Mouse (Mus musculus) embryo, embryonic 9.5 days (tissue): ENCODE results near the gene Kat6b.
A peak's percentile ranks its signal among the peaks of the same experiment; 100 is the strongest.
"Not testable (repeated sequence)": the region's sequence is repeated elsewhere in the genome, so short reads cannot be mapped to it uniquely, and the experiment has no call there.

ENCODE experiments used
- DNase-seq: peaks from one replicate; pipeline ENCODE4 v3.0.0-alpha.2; 2017; ENCODE audit errors: extremely low spot score

The Kat6b gene

GRCm38 (mm10) chr14:21669218-21669617 is 188.0 kb downstream of the Kat6b start:
- DNase-seq = no peak

DNA sequence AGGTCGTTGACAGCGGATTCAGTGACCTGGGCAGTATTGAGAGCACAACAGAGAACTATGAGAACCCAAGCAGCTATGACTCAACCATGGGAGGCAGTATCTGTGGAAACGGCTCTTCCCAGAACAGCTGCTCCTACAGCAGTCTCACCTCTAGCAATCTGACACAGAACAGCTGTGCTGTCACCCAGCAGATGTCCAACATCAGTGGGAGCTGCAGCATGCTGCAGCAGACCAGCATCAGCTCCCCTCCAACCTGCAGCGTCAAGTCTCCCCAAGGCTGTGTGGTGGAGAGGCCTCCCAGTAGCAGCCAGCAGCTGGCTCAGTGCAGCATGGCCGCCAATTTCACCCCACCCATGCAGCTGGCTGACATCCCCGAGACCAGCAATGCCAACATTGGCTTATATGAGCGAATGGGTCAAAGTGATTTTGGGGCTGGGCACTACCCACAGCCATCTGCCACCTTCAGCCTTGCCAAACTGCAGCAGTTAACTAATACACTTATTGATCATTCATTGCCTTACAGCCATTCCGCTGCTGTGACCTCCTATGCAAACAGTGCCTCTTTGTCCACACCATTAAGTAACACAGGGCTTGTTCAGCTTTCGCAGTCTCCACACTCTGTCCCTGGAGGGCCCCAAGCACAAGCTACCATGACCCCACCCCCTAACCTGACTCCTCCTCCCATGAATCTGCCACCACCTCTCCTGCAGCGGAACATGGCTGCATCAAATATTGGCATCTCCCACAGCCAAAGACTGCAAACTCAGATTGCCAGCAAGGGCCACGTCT is 188.6 kb downstream of the Kat6b start:
- no peak for DNase-seq

- DNase-seq = not testable (repeated sequence)
These were observed 189.3 kb downstream of the Kat6b start for GRCm38 (mm10) chr14:21670422-21671006.

GRCm38 (mm10) chr14:21673100-21673499 is 191.9 kb downstream of the Kat6b start:
- DNase-seq = no peak

DNA sequence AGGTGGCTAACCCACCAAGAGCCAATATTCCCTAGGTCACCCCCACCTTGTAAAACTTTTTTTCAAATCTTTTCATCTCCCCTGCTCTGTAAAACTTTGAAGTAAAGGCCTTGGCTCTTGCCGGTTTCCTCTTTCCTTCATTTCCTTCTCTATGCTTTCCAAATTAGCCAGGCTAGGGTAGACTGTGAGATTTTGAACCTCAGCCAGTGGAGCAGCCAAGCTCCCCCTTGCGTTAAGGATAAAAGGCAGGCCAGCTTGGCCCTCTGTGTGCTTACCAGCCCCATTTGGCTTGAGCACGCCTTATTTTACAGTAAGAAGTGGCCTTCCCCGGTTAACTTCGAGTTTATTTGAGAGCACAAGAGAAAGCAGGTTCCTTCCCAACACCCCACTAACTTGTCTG is 193.2 kb downstream of the Kat6b start:
- no peak for DNase-seq

DNA sequence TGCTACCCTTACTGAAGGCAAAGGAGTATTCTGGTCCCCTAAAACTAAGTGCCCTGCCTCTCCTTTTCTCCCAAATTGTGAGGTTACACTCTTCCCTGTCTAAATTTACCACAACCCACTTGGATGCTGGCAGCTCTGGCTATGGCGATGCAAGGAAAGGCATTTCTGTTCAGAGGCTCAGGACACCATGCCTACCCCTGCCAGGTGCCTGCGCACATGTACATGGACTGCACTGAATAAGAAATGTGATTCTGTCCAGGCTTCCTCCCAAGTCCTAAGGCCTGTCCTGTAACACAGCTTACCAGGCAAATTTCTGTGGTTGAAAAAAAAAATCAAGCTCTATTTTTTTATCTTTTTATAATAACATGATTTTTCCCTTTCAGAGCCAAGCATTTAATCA is 195.0 kb downstream of the Kat6b start:
- no peak for DNase-seq

GRCm38 (mm10) chr14:21678509-21679285 is 197.5 kb downstream of the Kat6b start:
- DNase-seq = peak; percentile 74

DNA sequence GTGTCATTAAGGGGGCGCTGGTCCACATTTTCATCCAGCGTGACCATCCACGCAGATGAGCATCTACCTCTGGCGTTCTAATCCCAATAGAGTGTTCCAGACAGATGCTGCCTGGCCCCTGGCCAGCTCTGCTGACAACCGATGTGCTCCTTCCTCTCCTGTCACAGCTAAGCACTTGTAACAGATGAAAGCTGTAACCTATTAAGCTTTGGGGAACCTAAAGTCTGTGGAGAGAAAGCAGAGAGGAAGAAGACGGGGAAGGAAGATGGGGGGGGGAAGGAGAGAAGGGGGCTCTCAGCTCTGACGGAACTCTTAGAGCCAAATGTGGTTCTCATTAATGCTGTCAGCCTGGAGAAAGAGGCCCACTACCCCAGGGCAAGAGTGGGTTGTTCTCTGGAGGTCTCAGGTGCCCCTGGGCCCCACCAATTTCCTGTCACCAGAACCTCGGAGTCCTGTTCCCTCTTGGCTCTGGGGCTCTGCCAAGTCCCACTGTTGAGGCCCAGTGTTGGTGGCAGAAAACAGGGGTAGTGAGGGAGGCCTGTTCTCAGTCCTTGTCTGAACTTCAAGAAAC is 198.5 kb downstream of the Kat6b start:
- peak; percentile 54 for DNase-seq

GRCm38 (mm10) chr14:21682681-21683129 is 201.5 kb downstream of the Kat6b start:
- DNase-seq = peak; percentile 89

- no peak for DNase-seq
These were observed 202.6 kb downstream of the Kat6b start for GRCm38 (mm10) chr14:21683834-21684233.

DNA sequence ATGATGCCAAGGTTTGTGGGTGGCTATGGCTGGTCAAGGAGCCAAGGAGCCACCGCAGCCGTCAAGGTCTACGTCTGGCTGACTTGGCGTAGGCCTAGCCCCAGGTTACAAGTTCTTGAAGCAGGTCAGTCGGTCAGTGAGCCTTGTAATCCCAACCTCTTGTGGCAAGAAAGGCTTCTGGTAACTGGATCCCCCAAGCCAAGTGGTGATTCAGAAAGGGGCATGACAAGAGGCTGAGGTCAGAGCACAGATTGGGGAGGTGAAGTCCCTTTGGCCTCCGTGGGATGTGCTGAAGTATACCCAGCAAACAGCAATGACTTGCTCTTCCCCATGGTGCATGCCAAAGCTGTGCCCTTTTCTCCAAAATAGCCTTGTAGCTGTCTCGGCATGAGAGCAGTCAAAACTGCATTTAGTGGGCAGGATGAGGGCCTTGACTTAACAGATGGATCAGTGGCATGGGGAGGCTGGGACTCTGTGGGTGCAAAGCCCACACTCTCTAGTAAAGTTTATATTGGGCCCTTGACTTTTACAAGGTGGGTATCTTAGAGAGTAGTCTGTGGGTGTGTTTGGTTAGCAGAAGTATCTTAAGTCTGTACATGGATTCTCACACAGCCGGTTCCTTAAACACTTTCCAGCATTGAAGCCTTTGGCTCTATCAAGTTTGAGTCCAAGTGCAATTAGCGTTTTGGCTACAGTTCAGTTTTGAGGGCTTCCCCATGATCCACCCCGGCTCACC is 204.3 kb downstream of the Kat6b start:
- DNase-seq = no peak

GRCm38 (mm10) chr14:21686376-21687279 is 205.4 kb downstream of the Kat6b start:
- DNase-seq = peak; percentile 87

- no peak for DNase-seq
These were observed 209.8 kb downstream of the Kat6b start for GRCm38 (mm10) chr14:21691070-21691469.

DNA sequence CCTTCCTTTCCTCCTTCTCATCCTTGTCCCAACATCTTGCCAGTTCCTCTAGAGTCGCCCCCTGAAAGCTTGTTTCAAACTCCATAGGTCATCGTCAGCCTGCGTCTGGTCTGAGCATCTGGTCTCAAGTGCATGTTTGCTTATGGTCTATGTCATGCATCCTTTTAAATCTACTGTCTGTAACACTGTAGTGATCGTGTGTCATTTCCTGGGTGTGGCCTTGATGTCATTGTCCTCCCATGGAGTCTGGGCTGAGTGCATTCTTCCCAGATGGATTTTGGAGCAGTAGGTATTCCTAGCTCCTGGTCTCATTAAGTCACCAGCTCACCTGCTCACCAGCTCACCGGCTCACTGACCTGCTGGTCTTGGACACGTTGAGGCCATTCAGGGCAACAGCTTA is 213.8 kb downstream of the Kat6b start:
- DNase-seq = no peak

- DNase-seq = no peak
These were observed 215.1 kb downstream of the Kat6b start for GRCm38 (mm10) chr14:21696186-21696830.

DNA sequence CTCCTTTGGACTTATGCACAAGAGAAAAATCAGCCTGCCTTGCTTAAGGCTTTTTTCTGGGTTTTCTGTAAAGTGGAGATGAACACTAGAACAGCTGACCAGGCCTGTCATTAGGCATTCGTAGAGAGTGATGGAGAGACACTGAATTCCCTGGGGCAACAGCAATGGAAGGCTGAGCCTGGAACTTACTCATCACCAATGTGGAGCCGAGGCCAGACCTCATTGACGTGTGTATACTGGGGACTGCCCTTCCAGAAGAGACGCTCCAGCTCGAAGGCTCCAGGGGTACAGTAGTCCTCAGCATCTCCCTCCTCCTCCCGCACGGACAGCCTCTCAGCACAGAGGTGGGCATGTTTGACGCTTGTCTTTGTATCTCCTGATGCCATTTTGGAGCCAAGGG is 221.5 kb downstream of the Kat6b start:
- DNase-seq = no peak

DNA sequence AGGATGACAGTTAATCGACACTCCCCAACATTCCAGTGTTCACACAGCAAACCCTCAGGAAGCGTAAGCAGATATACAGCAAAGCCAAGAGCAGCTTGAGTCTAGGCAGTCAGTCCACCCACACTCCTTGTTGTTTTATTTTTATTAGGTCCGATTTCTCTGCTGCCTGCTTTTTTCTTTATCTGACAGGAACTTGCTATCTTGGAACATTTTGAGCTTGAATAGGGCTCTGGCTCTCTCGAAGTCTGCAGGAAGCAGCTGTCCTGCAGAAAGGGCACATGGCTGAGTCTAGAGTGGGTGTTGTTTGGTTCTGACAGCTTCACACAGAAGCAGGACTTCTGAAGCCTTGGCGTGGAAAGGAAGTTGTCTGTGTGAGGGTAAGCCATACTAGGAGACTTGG is 222.0 kb downstream of the Kat6b start:
- DNase-seq = no peak

GRCm38 (mm10) chr14:21705462-21705861 is 224.2 kb downstream of the Kat6b start:
- DNase-seq = no peak

GRCm38 (mm10) chr14:21706759-21707571 is 225.7 kb downstream of the Kat6b start:
- no peak for DNase-seq
